Mouse (Mus musculus) neural tube, embryonic 14.5 days (tissue): ENCODE measurements around the gene Rbl2. TPM values are rescaled to one million over a fixed set of nuclear protein-coding genes. Genes with fewer than 3 reads are reported as not detected.

Source experiments
- ATAC-seq: fragments of 200-750 bp; cut with Nextera tagmentation; 2 replicates; pipeline ENCODE4 v1.8.0; 2017; ENCODE audit warnings: low read depth, mild to moderate bottlenecking, moderate TSS enrichment, moderate library complexity
- H3K27ac ChIP-seq: fragments of 300-500 bp; sonication (generic); 2 replicates; pipeline ENCODE4 v1.5.1; 2014; ENCODE audit warnings: low read depth, mild to moderate bottlenecking, control low read depth, low read length, moderate library complexity, mixed read lengths
- H3K27me3 ChIP-seq: fragments of 300-500 bp; sonication (generic); 2 replicates; pipeline ENCODE4 v1.6.1; 2014; ENCODE audit warnings: low read length; ENCODE audit not compliant: control insufficient read depth, insufficient read depth
- H3K36me3 ChIP-seq: fragments of 300-500 bp; sonication (generic); 2 replicates; pipeline ENCODE4 v1.6.1; 2014; ENCODE audit warnings: low read length, mixed read lengths; ENCODE audit not compliant: control insufficient read depth, insufficient read depth
- H3K4me1 ChIP-seq: fragments of 300-500 bp; sonication (generic); 2 replicates; pipeline ENCODE4 v1.6.1; 2014; ENCODE audit warnings: low read length; ENCODE audit not compliant: control insufficient read depth, insufficient read depth
- H3K4me2 ChIP-seq: fragments of 300-500 bp; sonication (generic); 2 replicates; pipeline ENCODE4 v1.6.1; 2014; ENCODE audit warnings: mild to moderate bottlenecking, low read depth, low read length, control low read depth
- H3K4me3 ChIP-seq: fragments of 300-500 bp; sonication (generic); 2 replicates; pipeline ENCODE4 v1.5.1; 2014; ENCODE audit warnings: low read depth, low read length, control low read depth, mixed read lengths
- H3K9ac ChIP-seq: fragments of 300-500 bp; sonication (generic); replicated peaks from 2 replicates; pipeline ENCODE4 v1.6.1; 2014; ENCODE audit warnings: low read depth, mild to moderate bottlenecking, control low read depth, low read length, mixed read lengths
- H3K9me3 ChIP-seq: fragments of 300-500 bp; sonication (generic); 2 replicates; pipeline ENCODE4 v1.6.1; 2016; ENCODE audit warnings: low read length; ENCODE audit not compliant: control insufficient read depth
- whole genome bisulfite sequencing: fragments of 180-500 bp; shearing (Covaris S2); extraction: QIAGEN DNeasy Blood & Tissue Kit; methylation state at CpG from one replicate; pipeline ENCODE4 v1.1.7; 2014; 5-methylcytosine and 5-hydroxymethylcytosine counted together
- polyA plus RNA-seq: library from polyadenylated mRNA; unstranded; fragments of >200 nt; fragmentation: Nextera tagmentation; extraction: Ambion mirVana; gene quantifications from 2 replicates; pipeline ENCODE4 v1.2.1, GENCODE M21; 2014

The Rbl2 gene
- 28.9 and 30.2 TPM in 2 replicates for polyA plus RNA-seq

DNA sequence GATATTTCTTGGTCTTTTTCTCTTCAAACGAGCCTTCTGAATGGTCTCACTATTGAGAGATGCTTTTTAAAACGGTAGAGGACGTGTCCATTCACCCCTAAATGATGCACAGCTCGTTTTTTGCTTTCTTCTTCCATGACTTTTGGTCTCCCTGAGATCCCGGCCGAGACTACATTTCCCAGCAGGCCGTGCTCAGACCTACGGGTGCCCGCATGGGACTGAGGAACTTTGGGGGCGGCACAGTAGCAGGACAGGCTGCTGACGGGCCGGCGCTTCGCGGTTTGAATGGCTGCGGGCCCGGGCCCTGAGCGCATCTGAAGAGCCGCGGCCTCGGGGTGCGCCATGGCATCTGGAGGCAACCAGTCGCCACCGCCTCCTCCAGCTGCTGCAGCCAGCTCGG, at the start of gene Rbl2:
Gene Rbl2 (plus strand): TSS at position 224 of the 400 bp plus-strand sequence.
- H3K4me1 ChIP-seq = peaks cover 5% of the 10 kb centered on the region; the same call in 1 of the 2 replicates
- H3K9ac ChIP-seq = peak within 1 kb of the TSS; percentile 89
- H3K4me3 ChIP-seq = peak within 1 kb of the TSS; percentile 78
- ATAC-seq = peak; percentile 99
- WGBS = under 1% methylated on average over 25 of the region's 25 CpGs
- H3K27ac ChIP-seq = peak within 1 kb of the TSS; percentile 84
- peak within 1 kb of the TSS; percentile 72 for H3K4me2 ChIP-seq
- H3K9me3 ChIP-seq = no peaks in the 10 kb centered on the region
- no peaks in the 10 kb centered on the region for H3K27me3 ChIP-seq
- no peaks in the 10 kb centered on the region for H3K36me3 ChIP-seq

DNA sequence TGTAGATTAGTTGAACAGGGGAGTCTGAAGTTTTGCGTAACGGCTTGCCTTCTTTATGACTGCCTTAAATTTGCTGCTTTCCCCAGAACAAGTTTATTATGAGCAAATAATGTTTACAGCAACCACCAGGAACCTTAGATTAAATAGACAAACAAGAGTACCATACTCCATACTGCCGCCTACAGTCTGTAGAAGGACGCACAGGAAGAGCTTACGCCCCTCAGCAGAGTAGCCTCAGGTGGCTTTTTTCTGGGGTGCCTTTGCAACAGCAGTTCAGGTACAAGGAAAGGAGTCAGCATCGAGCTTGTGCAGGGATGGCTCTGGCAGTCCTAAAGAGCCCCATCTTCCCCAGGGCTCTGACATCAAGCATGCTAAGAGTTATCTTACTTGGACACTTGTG, 35.4 kb upstream of the Rbl2 start:
- 92% methylated on average over 6 of the region's 6 CpGs for WGBS
- Histone ChIP-seq H3K27ac (no peak overlapping the region), H3K4me2 (no peak overlapping the region), H3K9me3 (no peaks in the 10 kb centered on the region), H3K4me1 (no peaks in the 10 kb centered on the region), H3K36me3 (peaks cover 63% of the 10 kb centered on the region), H3K9ac (no peak overlapping the region), H3K4me3 (no peak overlapping the region), H3K27me3 (no peaks in the 10 kb centered on the region)
- ATAC-seq = no peak

DNA sequence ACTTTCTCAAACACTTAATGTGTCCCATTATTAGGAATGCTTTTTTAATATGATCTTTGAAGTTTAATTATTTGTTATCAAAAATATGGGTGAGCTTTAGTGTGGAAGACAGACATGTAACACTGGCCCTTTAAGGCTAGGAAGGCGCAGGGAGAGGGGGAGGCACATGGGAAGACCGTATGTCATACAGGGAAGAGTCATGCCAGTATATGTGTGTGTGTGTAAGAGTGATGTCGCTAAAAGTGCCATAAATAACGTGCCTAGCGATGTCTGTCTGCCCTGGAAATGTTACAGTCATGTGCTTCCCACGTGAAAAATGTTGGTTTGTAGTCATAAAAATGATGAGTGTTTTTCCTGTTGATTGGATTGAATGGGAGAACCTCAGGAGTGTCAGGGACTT, 33.0 kb upstream of the Rbl2 start:
- WGBS = 64% methylated on average over 6 of the region's 6 CpGs
- Histone ChIP-seq H3K4me2 (no peak overlapping the region), H3K27me3 (no peaks in the 10 kb centered on the region), H3K4me1 (no peaks in the 10 kb centered on the region), H3K36me3 (peaks cover 59% of the 10 kb centered on the region), H3K27ac (no peak overlapping the region), H3K9me3 (no peaks in the 10 kb centered on the region), H3K9ac (no peak overlapping the region), H3K4me3 (no peak overlapping the region)
- ATAC-seq = no peak

DNA sequence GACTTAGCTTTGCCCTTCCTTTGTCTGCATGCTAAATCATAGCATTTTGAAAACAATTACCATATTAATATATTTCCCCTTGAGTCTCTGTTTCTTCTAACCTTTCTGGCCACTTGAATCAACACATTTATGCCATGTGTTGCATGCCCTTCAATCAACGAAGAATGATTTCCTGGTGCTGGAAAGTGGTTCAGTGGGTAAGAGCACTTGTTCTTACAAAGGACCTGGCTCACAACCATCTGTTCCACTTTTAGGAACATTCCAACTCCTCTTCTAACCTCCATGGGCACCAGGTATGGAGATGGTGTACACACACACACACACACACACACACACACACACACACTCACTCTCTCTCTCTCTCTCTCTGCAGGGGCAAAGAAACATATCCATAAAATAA, 31.2 kb upstream of the Rbl2 start:
- H3K9ac ChIP-seq = no peak overlapping the region
- H3K27me3 ChIP-seq = no peaks in the 10 kb centered on the region
- H3K4me1 ChIP-seq = no peaks in the 10 kb centered on the region
- H3K36me3 ChIP-seq = peaks cover 66% of the 10 kb centered on the region
- H3K4me3 ChIP-seq = no peak overlapping the region
- no peaks in the 10 kb centered on the region for H3K9me3 ChIP-seq
- ATAC-seq = no peak
- H3K4me2 ChIP-seq = no peak overlapping the region
- 97% methylated on average over 1 of the region's 1 CpGs for WGBS
- no peak overlapping the region for H3K27ac ChIP-seq

DNA sequence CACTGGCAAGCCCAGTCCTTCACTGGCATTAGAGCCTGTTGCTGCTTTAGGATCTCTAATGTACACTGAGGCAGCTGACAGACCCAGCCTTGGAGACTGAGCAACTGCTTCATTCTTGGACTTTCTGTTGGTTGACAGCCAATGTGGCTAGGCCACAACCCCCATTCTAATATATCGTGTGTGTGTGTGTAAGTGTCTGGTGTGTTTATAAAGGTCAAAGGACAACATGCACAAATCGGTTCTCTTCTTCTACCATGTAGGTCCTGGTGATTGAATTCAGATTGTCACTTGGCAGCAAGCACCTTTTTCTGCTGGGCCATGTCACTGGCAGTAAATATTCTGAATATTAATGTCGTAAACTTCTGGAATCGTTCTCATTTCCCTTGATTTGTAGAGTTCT, 23.5 kb upstream of the Rbl2 start:
- no peaks in the 10 kb centered on the region for H3K4me1 ChIP-seq
- no peak overlapping the region for H3K4me2 ChIP-seq
- no peaks in the 10 kb centered on the region for H3K27me3 ChIP-seq
- no peak overlapping the region for H3K4me3 ChIP-seq
- no peak for ATAC-seq
- no peaks in the 10 kb centered on the region for H3K9me3 ChIP-seq
- H3K27ac ChIP-seq = no peak overlapping the region
- H3K9ac ChIP-seq = no peak overlapping the region
- 90% methylated on average over 4 of the region's 4 CpGs for WGBS
- peaks cover 69% of the 10 kb centered on the region for H3K36me3 ChIP-seq

DNA sequence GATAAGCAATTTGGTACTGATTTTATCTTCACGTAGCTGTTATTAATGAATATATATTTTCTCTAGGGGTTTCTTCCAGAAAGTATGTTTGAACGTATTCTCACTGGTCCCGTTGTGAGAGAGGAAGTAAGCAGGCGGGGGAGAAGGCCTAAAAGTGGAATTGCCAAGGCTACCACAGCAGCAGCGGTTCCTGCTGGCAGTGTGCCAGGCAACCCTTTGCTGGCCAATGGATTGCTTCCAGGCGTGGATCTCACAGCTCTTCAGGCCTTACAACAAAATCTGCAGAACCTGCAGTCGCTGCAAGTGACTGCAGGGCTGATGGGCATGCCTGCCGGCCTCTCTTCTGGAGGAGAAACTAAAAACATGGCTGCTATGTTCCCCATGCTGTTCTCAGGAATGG, 18.8 kb upstream of the Rbl2 start:
- no peak overlapping the region for H3K4me2 ChIP-seq
- H3K9ac ChIP-seq = no peak overlapping the region
- ATAC-seq = no peak
- H3K27ac ChIP-seq = peak overlapping the region; percentile 13; the same call in 1 of the 2 replicates
- no peaks in the 10 kb centered on the region for H3K4me1 ChIP-seq
- H3K4me3 ChIP-seq = no peak overlapping the region
- 36% methylated on average over 8 of the region's 8 CpGs for WGBS
- H3K27me3 ChIP-seq = no peaks in the 10 kb centered on the region
- peaks cover 45% of the 10 kb centered on the region for H3K36me3 ChIP-seq
- no peaks in the 10 kb centered on the region for H3K9me3 ChIP-seq

DNA sequence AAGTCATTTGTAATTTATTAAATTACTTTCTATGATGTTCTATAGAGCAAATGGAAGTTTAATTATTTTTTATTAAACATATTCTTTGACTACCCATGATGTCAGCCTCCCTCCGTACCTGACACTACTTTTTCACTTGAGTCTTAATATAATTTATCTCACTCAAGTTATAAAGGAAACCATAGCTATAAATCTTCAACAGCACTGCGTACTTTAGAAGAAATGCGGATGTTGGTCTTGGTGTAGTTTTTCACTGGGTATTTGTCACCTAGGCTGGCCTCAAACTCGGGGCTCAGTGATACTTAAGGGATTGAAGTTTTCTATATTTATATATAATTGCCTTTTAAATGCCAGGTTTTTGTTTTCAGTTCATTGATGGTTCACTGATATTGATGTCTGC, 15.4 kb upstream of the Rbl2 start:
- Histone ChIP-seq H3K4me2 (no peak overlapping the region), H3K4me3 (no peak overlapping the region), H3K27me3 (no peaks in the 10 kb centered on the region), H3K27ac (no peak overlapping the region), H3K9me3 (no peaks in the 10 kb centered on the region), H3K9ac (no peak overlapping the region), H3K36me3 (peaks cover 33% of the 10 kb centered on the region), H3K4me1 (no peaks in the 10 kb centered on the region)
- WGBS = 91% methylated on average over 4 of the region's 4 CpGs
- no peak for ATAC-seq

DNA sequence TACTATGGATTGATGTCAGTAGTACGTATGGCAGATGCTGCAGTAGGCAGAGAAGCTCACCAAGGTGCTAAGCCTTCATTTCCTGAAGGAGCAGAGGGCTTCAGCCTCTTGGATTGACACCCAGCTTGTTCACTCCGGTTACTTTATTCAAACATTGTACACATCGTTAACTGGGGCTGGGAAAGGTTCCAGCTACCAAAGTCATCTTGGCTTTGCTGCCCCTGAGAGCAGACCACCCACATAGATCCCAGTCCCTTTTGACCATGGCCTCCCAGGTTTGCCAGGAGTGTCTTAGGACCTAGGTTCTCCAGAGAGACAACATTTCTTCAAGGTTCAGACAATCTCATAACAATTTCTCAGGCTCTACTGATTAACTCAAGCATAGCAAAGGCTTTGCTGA, 13.0 kb upstream of the Rbl2 start:
- Histone ChIP-seq H3K27ac (no peak overlapping the region), H3K4me1 (no peaks in the 10 kb centered on the region), H3K9me3 (no peaks in the 10 kb centered on the region), H3K4me2 (no peak overlapping the region), H3K27me3 (no peaks in the 10 kb centered on the region), H3K36me3 (peaks cover 16% of the 10 kb centered on the region), H3K4me3 (no peak overlapping the region), H3K9ac (no peak overlapping the region)
- ATAC-seq = no peak
- WGBS = 42% methylated on average over 3 of the region's 3 CpGs

DNA sequence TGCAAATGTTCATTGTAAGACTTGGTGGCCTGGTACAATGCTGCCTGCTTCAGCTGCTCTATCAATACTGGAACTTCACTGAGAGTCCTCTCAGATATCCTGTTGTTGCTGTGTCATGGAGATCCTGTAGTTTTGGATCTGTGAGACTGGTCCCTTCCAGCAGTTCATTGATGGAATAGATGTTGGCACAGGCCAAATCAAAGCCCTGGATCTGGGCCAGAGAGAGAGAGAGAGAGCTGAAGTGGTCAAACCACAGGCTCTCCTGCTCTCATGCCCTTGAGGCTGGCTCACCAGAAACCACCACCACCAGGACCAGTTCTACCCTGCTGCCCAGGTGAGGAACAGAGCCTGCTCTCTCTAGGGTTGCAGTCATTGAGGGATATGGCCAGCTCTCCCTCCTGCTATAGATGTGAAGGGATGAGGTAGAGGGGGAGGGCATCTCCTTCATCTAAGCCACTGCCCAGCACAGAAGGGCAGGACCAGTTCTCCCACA, 10.7 kb upstream of the Rbl2 start:
- ATAC-seq = no peak
- Histone ChIP-seq H3K4me3 (no peak overlapping the region), H3K27ac (no peak overlapping the region), H3K36me3 (peaks cover 5% of the 10 kb centered on the region; the same call in 1 of the 2 replicates), H3K4me1 (no peaks in the 10 kb centered on the region), H3K9ac (no peak overlapping the region), H3K4me2 (no peak overlapping the region), H3K27me3 (no peaks in the 10 kb centered on the region), H3K9me3 (no peaks in the 10 kb centered on the region)
